Mouse (Mus musculus) kidney, adult 2 months (tissue): ENCODE data around the gene Marc1.

ENCODE experiments used
- CTCF ChIP-seq: fragments of 200-500 bp; conservative IDR thresholded peaks from 2 replicates; pipeline ENCODE4 v1.5.1; 2011; ENCODE audit warnings: low read depth, mild to moderate bottlenecking, control low read depth, low read length, moderate library complexity, mixed read lengths; ENCODE audit not compliant: insufficient read depth, insufficient read length
- POLR2A ChIP-seq: fragments of 200-500 bp; IDR thresholded peaks from one replicate; pipeline ENCODE4 v1.6.1; 2011; ENCODE audit warnings: low read depth, low read length, control low read depth

DNA sequence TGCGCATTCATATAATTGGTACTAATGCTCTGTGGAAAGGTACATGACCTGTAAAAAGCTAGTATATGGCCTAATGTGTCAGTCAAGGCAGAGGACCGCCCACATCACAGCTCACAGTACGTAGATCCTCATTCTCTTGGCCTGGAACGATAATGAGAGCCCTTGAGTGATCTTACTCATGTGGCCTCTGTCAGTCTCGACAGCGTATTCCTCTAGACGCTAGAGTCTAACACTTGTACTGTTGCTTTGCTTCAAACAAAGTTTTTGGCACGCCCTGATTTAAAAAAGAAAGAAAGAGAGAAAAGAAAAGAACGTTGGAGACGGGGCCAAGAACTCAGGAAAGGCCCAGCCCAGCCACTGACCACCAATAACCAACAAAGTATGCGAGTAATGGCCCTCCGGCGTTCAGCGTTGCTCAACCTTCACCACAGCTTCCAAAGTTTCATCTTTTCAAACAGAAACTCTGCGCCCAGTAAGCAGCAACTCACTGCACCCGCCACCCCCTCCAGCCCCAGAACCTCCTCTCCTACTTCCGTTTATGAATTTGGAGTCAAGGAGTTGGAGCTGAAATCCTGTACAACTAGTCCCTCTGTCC, 2.6 kb downstream of the Marc1 start:
- TF ChIP-seq CTCF = no peak
- TF ChIP-seq POLR2A = no peak
